In the genomic region with DNA sequence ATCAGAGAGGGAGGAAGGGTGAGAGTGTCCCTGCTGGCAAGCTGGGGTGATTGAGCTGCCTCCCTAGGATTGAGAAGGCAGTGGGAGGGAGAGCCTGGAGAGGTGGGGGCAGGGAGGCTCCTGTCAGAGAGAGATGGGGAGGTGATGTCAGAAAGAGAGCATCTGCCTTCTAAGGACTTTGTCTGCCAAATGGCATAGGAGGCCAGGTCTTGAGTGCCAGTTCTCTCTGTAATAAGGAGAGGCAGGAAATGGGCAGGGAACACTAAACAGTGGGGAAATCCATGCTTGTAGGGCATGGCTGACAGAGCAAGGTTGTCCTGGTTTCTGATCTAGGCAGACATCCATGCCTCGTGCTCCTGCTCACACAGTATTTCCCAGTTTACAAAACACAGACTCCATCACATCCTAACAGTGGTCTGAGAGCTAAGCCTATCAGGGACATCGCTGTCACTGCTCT, we compare ENCODE assay signal across 9 mouse cellular contexts.
A peak's percentile ranks its signal among the peaks of the same experiment; 100 is the strongest.
DNase-seq lines count a peak whose midpoint lies in the region; ATAC-seq and TF ChIP-seq lines count a peak whose summit lies in the region.
"Had no signal": no experiment of that assay in that cellular context is flagged by ENCODE, and none has a peak within 500 bp of the region (broad histone marks: within the 10 kb centered on the region; RNA-seq: fewer than 3 reads in every experiment).

No protein-coding gene starts in this region.

- no peaks in the 10 kb centered on the region for H3K9me3 ChIP-seq in midbrain, embryonic 11.5 days (ENCODE audit: control insufficient read depth, low read length)
- H3K9me3 ChIP-seq in midbrain, embryonic 15.5 days, result no peaks in the 10 kb centered on the region
- H3K9me3 ChIP-seq in heart, postnatal 0 days (replicated peaks; ENCODE audit: control insufficient read depth, low read length), result no peaks in the 10 kb centered on the region

- no peak overlapping the region for H3K4me3 ChIP-seq in midbrain, embryonic 11.5 days (ENCODE audit: low read depth, low read length)
- no peak overlapping the region for H3K4me3 ChIP-seq in midbrain, embryonic 15.5 days
- no peak overlapping the region for H3K4me3 ChIP-seq in heart, postnatal 0 days (ENCODE audit: low read depth, low read length)

- ATAC-seq in midbrain, embryonic 11.5 days (ENCODE audit: low FRiP score), result peak; percentile 9; the same call in 1 of the 2 replicates
- ATAC-seq in midbrain, embryonic 15.5 days (replicated peaks), result no peak
- ATAC-seq in heart, postnatal 0 days (ENCODE audit: insufficient read depth, low read depth), result peak; percentile 50

- no peak for TF ChIP-seq EP300 in heart, postnatal 0 days (IDR thresholded peaks at IDR 0.05; ENCODE audit: low read depth)

- no peak for TF ChIP-seq CTCF in heart, postnatal 0 days (IDR thresholded peaks at IDR 0.05; ENCODE audit: low read depth)

- WGBS in midbrain, embryonic 11.5 days, result 57% methylated on average over 2 of the region's 2 CpGs
- 68% methylated on average over 2 of the region's 2 CpGs for WGBS in midbrain, embryonic 15.5 days
- 57% methylated on average over 2 of the region's 2 CpGs for WGBS in heart, postnatal 0 days

- H3K4me2 ChIP-seq in midbrain, embryonic 11.5 days, result no peak overlapping the region
- H3K4me2 ChIP-seq in midbrain, embryonic 15.5 days, result no peak overlapping the region
- no peak overlapping the region for H3K4me2 ChIP-seq in heart, postnatal 0 days (ENCODE audit: low read depth, low read length)

- peak; percentile 3 for DNase-seq in embryo, embryonic 11 days
- no peak for DNase-seq in embryo, embryonic 10.5 days (ENCODE audit: low spot score)
- DNase-seq in midbrain, embryonic 11.5 days (ENCODE audit: low spot score, missing footprints), result no peak
- no peak for DNase-seq in heart, postnatal 0 days (ENCODE audit: low spot score)
- peak; percentile 61 for DNase-seq in lung, postnatal 36 days
- DNase-seq in urinary bladder, adult 18-20 months (ENCODE audit: low spot score in 2 of 2), result no peak
- no peak for DNase-seq in thymus, postnatal 25 days
- DNase-seq: thymus, postnatal 36 days had no signal

- H3K9ac ChIP-seq in midbrain, embryonic 11.5 days (ENCODE audit: low read length), result no peak overlapping the region
- no peak overlapping the region for H3K9ac ChIP-seq in midbrain, embryonic 15.5 days
- no peak overlapping the region for H3K9ac ChIP-seq in heart, postnatal 0 days (replicated peaks; ENCODE audit: low read depth, low read length)

- no peaks in the 10 kb centered on the region for H3K4me1 ChIP-seq in midbrain, embryonic 11.5 days (ENCODE audit: control insufficient read depth, insufficient read depth, low read length)
- H3K4me1 ChIP-seq in midbrain, embryonic 15.5 days, result peaks cover 3% of the 10 kb centered on the region; the same call in 1 of the 2 replicates
- peaks cover 30% of the 10 kb centered on the region for H3K4me1 ChIP-seq in heart, postnatal 0 days (ENCODE audit: control insufficient read depth, insufficient read depth)

- H3K36me3 ChIP-seq in midbrain, embryonic 11.5 days (ENCODE audit: control insufficient read depth, insufficient read depth, low read length), result no peaks in the 10 kb centered on the region
- H3K36me3 ChIP-seq in midbrain, embryonic 15.5 days (replicated peaks), result no peaks in the 10 kb centered on the region
- H3K36me3 ChIP-seq in heart, postnatal 0 days (replicated peaks; ENCODE audit: control insufficient read depth, insufficient read depth, low read length), result no peaks in the 10 kb centered on the region

- H3K27me3 ChIP-seq in midbrain, embryonic 11.5 days (ENCODE audit: control insufficient read depth, insufficient read depth, low read length), result no peaks in the 10 kb centered on the region
- H3K27me3 ChIP-seq in midbrain, embryonic 15.5 days (replicated peaks), result no peaks in the 10 kb centered on the region
- H3K27me3 ChIP-seq in heart, postnatal 0 days (ENCODE audit: control insufficient read depth, insufficient read depth, low read length), result no peaks in the 10 kb centered on the region

- no peak overlapping the region for H3K27ac ChIP-seq in midbrain, embryonic 11.5 days (ENCODE audit: low read depth, low read length)
- no peak overlapping the region for H3K27ac ChIP-seq in midbrain, embryonic 15.5 days
- no peak overlapping the region for H3K27ac ChIP-seq in heart, postnatal 0 days (ENCODE audit: low read depth)

Comparison
In these comparisons a context has a peak if more than half of its experiments do, and no peak if none do; other contexts are left out.
1. DNase-seq: peak in embryo, embryonic 11 days (single experiment) and lung, postnatal 36 days (single experiment); none in embryo, embryonic 10.5 days (single experiment), midbrain, embryonic 11.5 days (single experiment), heart, postnatal 0 days (single experiment), urinary bladder, adult 18-20 months (0 of 2) and thymus, postnatal 25 days (single experiment).